Mouse (Mus musculus) C2C12 (cell line): ENCODE measurements around the gene Wdr25.
A peak's percentile ranks its signal among the peaks of the same experiment; 100 is the strongest.

Experiments used
- CEBPB ChIP-seq: IDR thresholded peaks from one replicate; pipeline ENCODE4 v1.6.1; 2011; ENCODE audit warnings: low read depth, mild to moderate bottlenecking, control low read depth, moderate library complexity
- CTCF ChIP-seq: IDR thresholded peaks from one replicate; pipeline ENCODE4 v1.5.1; 2011; ENCODE audit not compliant: control insufficient read depth, insufficient read depth, insufficient read length
- FOSL1 ChIP-seq: IDR thresholded peaks from one replicate; pipeline ENCODE4 v1.8.0; 2011; ENCODE audit warnings: mild to moderate bottlenecking, low read length; ENCODE audit not compliant: poor library complexity, insufficient read depth, severe bottlenecking
- MAX ChIP-seq: IDR thresholded peaks from one replicate; pipeline ENCODE4 v1.6.1; 2011; ENCODE audit warnings: mild to moderate bottlenecking, control low read depth
- MYOG ChIP-seq: IDR thresholded peaks from one replicate; pipeline ENCODE4 v1.6.1; 2011; ENCODE audit not compliant: control insufficient read depth, insufficient read length; ENCODE audit errors: extremely low read depth
- USF1 ChIP-seq: IDR thresholded peaks from one replicate; pipeline ENCODE4 v1.6.1; 2011; ENCODE audit warnings: low read depth, mild to moderate bottlenecking, control low read depth, moderate library complexity

- no peak for TF ChIP-seq CTCF
- TF ChIP-seq MYOG, result no peak
- no peak for TF ChIP-seq USF1
- no peak for TF ChIP-seq FOSL1
- TF ChIP-seq CEBPB, result no peak
- TF ChIP-seq MAX, result peak; percentile 52
These were observed 442 bp downstream of the Wdr25 start, which contains the start of gene Wars for GRCm38 (mm10) chr12:108893715-108894431.
